Mouse (Mus musculus) testis, adult 2 months (tissue): ENCODE measurements around the gene D430041D05Rik.

Source experiments
- CTCF ChIP-seq: fragments of 200-500 bp; IDR thresholded peaks from 2 replicates; pipeline ENCODE4 v1.5.1; 2012; ENCODE audit warnings: low read depth, mild to moderate bottlenecking, inconsistent platforms, low read length, moderate library complexity; ENCODE audit not compliant: control insufficient read depth, insufficient read depth, insufficient replicate concordance
- POLR2A ChIP-seq: fragments of 200-500 bp; IDR thresholded peaks from 2 replicates; pipeline ENCODE4 v1.6.1; 2012; ENCODE audit warnings: low read depth, mild to moderate bottlenecking, inconsistent platforms, low read length, moderate library complexity; ENCODE audit not compliant: control insufficient read depth

GRCm38 (mm10) chr2:104093305-104093704 is 317.5 kb downstream of the D430041D05Rik start:
- TF ChIP-seq CTCF: no peak
- TF ChIP-seq POLR2A: no peak
